Mouse (Mus musculus) kidney, adult 9 months (tissue): ENCODE measurements at regions not wholly inside any gene's neighbourhood (a gene's known extent, or its start where the extent isn't known, plus 50 kb on each side); places are given as distances from the start of the nearest gene placed in this dataset.

Source experiments
- DNase-seq: peaks from one replicate; pipeline ENCODE4 v3.0.0; 2022

DNA sequence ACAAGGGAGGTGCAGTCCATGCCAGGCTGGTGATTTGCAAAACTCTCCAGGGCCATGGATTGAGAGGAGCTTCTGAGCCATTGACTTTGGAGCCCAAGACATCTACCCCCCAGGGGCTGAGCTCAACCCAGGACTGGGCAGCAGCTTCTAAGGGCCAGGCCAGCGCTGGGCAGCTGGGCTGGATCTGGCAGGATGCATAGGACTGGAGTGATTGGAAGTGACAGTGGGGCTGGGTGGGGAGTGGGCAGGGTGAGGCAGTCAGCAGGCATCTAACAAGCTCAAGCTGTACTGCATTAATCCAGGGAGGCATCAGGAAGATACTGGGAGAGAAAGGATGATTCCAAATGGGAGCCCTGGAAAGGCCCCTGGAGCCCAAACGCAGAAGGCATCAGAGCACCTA is 152.2 kb upstream of the Smim23 start:
- no peak for DNase-seq

DNA sequence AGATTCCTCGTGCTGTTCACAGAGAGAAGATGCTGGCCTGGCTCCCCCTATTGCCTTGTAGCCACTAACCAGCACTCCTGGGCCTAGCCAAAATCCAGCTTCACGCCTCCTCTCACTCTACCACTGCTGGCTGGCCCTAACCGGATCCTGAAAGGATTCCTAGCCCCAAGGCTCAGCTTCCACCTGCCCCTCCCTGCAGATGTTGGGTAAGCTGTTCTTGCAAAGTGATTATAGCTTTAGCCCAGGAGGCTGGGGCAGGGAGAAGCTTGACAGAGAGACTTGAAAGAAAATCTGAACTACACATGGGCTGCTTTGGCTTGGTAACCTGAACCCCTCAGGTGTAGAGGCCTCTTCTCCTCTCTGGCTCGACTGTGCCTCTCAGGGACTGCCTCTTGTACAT is 149.0 kb upstream of the Smim23 start:
- peak; percentile 5 for DNase-seq

DNA sequence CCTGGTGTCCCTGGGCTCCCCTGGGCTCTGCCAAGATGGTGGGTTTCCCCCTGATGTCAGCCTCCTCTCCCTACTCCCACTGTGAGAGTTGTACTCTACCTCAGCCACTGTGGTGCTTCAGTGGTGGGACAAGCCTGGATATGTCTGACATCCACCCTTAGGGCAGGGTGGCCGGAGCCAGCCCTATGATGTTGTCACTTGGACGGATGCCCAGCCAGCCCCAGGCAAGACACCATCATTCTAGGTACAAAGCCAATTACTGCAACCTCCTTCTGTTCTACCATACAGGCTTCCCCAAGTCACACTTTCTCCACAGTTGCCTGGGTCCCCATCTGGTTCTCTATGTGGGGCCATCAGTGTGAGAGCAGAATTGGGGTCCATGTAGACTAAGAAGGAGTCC is 141.0 kb upstream of the Smim23 start:
- DNase-seq: no peak

DNA sequence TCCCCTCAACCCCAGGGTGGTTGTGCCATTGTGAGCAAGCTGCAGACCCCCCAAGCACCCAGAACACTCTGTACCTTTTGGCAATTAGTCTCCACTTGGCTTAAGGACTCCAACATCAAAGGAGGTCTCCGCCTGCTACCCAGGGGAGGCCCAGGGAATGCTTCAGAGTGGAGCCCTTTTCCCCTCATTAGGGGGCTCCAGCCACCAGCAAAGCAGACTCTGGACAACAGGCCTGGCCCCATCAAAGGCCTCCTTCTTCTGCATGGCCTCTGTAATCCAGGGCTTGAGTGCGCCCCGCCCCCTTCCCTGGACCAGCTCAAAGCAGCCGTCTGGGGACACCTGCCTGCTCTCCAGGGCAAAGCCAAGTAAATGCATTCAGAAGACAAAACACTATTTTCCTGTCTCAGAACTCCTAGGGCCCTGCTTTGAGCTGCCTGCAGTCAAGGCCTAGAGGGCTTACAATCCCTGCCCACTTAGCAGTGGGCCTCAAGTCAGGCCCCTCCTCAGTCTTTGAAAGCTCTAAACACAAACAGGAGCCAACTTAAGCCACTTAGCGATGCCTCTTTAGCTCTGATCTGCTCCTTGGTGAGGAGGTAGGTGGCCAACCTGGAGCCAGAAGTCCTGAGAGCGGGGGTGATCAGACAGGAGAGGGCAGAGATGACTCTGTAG is 139.4 kb upstream of the Smim23 start:
- no peak for DNase-seq

DNA sequence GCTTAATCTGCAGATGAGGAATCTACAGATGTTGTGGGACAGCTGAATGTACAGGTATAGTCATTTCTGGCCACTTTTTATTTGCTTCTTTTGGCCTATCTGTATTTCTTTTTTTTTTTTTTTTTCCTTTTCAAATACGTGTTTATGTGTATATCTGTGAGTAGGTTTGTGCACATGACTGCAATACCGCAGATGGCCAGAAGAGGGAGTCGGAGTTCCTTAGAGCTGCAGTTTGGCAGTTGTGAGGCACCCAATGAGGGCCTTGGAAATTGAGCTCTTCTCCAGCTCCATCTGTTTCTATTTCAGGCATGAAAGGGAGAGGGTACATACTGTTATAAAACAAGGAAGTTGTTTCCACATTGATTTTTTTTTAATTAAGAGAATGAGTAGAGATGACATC is 137.2 kb upstream of the Smim23 start:
- DNase-seq: no peak

DNA sequence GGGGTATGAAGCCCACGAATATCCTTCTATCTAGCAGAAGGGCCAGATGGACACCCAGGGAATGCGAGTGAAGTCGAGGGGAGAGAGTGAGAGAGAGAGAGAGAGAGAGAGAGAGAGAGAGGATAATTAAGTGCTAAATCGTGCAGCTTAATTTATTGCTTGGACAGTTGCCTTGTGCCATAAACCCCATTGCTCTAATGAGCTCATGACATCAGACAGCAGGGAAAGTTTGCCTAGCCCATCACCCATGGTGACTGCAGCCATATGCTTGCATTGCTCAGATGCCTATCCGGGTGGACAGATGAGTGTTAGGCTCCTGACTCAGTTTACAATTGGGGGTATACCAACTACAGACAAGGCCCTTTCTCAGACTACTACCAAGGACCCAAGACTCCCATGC is 134.6 kb upstream of the Smim23 start:
- no peak for DNase-seq

DNA sequence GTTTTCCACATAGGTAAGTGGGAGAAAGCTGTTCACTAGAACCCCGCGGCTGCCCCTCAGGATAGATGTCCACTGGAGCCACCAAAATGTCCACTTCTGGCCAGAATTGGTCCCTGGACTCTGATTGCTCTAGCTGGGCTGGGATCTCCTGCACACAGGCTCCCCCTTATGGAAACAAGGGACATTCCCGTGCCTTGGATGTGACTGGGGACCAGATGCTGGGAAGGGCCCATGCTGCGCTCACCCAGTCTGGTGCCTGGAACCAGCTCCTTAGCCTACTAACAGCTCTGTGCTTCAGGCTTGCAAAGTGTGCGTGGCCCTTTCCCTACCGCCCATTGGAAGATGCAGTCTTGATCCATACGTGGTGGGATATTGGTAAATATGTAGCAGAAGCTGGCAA is 132.6 kb upstream of the Smim23 start:
- peak; percentile 20 for DNase-seq

DNA sequence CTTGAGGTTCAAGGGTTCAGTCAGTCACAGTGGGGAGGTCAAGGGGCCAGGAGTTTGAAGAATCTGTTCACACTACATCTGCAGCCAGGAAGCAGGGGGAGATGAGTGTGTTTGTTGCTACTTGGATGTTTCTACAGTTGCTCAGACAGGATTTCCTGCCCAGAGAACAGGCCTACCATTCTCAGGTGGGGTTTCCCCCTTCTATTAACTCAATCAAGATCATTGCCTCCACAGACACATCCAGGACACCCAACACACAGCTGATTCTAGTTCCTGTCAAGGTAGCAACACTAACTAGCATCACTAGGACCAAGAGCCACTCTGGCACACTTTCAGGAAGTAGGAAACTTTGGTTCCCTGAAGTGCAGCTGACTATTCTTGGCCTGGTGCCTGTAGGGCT is 127.9 kb upstream of the Smim23 start:
- no peak for DNase-seq

DNA sequence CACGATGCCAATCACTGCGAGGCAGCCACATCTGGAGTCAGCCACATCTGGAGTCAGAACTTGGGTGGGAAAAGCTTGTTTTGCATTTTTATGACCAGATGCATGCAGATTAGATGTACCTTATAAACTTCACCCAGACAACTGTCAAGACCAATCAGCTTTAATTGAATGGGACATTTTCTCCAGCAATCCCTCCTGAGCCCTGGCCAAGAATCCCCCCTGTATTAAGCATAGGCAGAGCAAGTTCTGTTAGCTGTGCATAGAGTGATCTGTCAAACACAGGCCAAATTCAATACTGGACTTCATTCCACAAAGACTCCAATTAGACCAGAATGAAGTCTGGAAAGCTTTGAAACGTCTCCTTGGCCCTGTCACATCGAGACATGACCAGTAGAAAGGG is 123.7 kb upstream of the Smim23 start:
- no peak for DNase-seq

DNA sequence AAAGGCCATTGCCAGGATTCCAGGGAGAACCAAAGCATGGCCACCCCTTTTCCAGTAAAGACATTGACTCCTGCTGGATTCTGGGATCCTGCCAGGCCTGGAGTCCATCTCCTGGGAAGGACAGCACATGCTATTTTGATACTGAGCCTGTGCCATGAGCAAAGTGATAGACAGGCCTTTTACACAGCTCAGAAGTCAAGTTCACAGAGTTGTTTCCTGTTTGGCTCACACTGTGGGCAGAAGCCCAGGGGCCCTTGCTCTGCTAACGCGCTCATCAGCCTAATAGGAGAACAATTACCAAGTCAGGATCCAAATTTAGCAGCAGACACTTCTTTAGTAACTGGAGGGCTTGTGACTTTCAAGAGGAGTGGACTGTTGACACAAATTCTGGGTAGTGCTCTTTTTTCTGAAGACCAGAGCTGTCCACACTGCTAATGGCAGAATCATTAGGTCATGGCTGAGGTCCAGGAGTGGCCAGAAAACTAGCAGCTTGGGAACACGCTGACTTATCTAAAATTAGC is 122.1 kb upstream of the Smim23 start:
- peak; percentile 14 for DNase-seq

DNA sequence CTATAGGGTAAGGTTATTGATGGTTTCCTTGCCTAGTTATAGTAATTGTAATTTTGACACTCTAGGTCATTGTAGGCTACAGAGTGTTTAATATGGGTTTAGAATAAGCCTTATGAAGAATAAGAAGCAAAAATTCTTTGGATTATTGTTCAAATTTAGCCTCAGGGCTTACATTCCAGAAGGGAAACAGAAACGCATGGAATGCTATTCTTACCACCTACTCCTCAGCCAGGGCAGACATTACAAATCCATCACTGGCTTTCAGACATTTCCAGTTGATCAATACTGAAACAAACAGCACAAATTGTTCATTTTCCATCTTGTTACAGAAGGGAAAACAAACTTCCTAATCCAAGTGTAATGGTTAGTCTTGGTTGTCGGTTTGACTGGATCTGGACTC is 120.7 kb upstream of the Smim23 start:
- no peak for DNase-seq

DNA sequence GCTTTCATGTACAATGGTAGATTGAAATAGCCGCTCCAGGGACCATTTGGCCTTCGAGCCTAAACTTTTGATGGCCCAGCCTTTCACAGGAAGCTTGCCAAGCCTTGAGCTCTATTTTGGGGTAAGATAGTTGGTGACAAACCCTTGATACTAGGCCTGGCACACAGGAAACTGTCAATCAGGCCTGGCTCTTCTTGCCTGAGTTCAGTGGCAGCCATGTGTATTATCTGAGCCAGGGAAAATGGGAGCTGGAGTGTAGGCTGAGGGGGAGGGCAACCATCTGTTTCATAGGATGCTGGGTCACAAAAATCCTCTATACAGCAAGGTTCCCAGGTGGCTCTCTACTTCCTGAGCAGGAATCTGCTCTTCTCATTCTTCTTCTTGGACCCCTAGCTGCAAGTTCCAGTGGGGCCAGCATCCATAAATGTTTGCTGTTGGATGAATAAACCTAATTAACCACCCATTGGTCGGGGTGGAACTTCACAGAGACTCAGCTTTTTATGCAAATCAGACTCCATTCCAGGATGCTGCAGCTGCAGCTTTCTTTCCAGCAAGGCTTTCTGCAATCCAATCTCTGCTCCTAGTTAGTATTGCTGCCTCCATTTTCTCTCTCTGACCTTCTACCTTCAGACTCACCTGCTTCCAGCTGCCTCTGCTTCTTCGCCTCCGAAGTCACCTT is 117.1 kb upstream of the Smim23 start:
- no peak for DNase-seq

DNA sequence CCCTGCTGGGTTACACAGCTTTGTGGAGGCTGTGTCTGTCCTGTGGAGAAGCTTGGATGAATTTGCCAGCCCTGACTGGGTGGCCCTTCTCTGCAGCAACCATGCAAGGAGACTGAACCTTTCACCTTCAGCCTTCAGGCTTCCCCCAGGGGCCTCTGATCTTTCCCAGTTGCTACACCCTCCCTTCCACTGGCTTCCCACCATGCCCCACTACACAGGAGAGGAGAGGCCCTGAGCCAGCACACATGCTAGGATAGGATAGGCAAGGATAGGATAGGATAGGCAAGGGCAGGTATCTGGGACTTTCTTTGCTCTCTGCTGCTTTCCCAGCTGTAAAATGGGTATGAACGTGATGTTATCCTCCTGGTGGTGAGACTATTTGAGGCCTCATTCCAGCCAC is 114.7 kb upstream of the Smim23 start:
- no peak for DNase-seq

DNA sequence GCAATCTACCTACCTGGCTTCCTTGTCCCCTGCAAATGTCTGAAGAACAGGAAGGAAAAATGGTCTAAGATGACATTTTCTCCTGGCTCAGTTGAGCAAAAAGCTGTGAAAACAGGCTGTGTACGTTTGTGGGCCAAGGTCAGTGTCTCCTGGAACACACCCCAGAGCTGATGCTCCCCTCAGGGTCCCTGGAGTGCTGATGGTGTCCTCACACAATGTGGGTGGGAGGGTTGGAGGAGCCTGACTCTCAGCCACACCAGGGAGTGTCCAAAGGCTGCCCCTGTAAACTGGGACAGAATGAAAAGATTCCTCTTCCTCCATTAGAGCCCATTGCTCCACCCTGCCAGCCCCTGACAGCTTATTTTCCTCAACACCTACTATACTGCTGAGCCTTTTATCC is 112.8 kb upstream of the Smim23 start:
- DNase-seq: no peak

DNA sequence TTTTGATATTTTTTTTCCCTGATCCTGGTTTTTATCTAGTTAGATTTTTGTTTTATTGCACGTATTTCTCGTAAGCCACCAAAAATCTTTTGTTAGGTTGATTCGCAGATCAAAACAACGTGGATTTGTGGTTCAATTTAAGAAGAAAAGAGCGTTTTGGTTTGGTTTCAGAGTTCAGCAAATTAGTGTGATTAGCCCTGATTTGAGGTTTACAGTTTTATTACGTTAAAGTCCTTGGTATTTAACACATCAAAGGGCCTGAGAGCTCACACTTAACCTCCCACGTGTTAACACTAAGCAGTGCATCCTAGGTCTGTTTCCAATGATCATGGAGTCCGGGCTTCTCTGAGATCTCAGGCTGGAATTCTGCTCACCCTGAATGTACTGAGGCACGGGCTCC is 107.5 kb upstream of the Smim23 start:
- DNase-seq: no peak

DNA sequence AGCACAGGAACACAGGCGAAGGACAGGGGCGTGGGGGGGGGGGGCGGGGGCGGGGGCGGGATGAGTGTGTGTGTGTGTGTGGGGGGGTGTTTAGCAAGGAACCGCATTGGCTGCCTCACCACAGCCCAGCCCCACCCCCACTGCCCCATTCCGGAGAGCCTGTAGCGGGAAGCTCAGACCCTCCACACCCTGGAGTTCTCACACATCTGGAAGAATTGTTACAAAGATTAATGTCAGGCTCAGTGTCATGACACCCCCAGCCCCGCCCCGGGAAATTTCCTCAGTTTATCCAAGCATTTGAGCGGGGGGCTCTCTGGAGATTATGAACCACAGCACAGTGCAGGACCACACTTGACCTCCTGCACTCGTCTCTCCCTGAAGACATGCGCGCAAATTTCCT is 106.6 kb upstream of the Smim23 start:
- no peak for DNase-seq

DNA sequence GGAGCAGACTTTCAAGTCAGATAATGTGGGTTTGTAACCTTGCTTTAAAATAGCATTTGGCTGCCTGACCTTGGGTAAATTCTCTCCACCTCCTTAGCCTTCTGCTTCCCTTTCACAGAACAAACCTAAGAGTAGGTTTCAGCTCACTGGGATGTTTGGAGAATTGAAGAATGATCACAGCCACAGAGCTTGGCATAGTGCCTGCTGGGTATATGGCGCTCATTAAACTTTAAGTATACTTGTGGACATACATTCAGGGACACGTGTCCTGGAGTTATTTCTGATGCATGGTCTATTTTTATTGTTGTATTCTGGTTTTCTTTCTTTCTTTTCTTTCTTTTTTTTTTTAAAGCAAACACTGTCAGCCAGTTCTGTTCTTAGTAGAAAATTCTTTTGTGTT is 104.4 kb upstream of the Smim23 start:
- no peak for DNase-seq

DNA sequence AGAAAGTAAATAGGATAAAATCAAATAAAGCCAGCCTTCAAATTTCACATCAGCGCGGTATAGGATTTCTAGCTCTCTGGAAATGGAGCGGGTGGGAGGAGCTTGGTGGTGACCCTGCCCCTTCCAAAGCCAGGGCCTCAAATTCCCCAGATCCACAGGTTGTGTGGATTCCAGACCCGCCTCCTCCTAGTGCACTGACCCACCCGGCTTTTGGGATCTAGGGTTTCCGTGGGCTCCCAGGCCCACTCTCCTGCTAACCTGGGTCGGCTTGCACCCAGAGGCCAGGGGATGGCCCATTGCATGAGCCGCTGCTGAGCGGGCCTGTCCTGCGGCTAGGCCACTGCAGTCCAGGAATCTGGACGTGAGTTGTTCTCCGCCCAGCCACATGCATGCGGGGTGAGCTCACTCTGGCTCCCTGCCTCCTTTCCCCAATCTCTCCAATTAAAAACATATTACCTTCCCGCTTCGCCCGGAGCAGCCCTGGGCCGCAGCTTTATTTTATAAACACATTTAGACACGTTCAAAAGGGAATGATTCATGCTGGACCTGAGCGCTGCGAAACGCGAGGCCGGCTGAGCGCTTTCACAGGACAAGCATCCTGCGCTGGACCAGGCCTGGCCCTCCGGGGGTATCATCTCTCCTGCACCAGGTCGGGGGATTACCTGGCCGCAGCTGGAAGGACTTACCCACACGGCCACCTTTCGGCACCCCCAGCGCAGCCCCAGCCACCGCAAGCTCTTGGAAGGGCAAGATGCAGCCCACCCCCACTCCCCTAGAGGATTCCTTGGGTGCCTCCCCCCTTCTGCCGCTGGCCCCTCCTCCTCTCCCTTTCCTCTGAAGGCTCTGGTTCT is 101.2 kb upstream of the Smim23 start:
- DNase-seq: peak; percentile 8

DNA sequence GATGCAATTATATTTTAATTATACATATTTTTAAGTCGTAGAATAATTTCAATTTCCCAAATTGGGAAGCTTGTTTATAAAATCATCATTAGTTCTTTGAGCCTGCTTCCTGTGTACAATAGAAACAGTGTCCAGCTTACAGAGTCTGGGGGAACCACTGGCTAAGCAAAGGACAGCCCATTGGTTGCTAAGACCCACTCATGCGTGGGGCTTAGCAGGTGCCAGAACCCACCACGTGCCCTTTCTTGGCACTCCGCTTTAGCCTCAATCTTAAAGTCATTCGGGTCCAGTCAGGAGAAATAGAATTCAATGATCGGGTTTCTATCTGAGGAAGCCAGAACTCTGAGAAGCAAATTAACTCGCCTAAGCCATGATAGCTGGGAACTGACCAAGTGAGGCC is 100.5 kb upstream of the Smim23 start:
- DNase-seq: no peak

DNA sequence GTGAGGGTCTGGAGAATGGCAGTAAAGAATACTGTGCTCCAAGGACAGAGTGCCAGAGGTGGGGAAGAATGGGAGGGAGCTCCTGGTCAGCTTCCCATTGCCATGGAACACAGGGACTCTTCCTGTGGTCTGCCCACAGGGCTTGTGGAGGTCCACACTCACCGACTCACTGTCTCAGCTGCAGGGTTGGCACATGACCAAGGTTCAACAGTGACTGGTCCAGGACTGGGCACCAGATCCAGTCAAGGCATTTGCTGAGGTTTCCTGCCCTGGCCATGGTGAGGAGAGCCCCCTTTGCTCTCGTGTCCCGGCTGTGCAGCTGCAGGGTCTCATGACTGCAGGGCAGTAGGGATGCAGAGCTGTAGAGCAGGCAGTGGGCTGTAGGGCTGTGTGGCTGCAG is 88.7 kb upstream of the Smim23 start:
- DNase-seq: no peak

DNA sequence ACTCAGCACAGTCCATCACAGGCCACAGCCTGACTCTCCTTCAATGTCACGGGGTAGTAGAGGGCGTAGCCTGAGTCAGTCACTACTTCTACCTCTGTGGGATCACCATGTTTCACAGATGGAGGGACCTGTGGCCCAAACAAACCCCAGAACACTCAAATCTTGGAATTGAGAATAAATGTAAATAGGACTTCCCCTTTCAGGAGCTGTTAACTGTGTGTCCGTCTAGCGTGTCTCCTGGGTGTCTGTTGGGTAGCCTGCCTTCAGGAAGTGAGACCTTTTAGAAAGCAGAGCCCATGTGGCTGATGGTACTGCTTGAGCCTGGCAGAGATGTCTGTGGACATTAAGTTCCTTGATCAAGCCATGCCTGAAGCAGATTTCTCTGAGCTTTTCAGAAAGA is 87.4 kb upstream of the Smim23 start:
- DNase-seq: no peak

DNA sequence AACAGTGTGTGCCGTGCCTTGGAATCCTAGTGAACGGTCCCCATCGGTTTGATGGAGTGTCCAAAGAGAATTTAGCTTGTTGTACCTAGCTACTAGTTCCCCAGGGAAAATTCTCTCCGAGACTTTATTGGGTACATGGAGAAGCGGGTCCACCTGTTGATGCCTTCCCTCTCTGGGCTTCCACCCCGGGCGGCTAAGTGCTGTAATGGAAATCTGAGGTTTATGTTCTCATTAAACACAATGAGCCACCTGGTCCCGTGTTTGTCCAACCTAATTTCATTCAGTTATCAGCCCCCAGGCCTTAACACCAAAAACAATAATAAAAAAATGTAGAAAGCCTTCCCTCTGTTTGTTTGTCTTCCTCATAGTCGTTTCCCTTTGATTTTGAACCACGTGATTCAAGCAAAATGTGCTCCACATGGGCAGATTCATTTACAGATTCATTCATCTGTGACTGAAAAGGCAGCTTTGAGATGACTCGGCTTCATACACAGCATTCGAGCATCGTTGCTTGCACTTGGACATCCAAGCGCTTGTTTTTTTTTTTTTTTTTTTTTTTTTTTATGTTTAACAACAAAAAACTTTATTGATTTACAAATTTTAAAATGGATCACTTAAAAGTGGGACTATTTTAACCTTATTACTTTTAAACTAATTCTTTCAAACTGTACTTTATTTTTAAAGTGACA is 84.5 kb upstream of the Smim23 start:
- no peak for DNase-seq

DNA sequence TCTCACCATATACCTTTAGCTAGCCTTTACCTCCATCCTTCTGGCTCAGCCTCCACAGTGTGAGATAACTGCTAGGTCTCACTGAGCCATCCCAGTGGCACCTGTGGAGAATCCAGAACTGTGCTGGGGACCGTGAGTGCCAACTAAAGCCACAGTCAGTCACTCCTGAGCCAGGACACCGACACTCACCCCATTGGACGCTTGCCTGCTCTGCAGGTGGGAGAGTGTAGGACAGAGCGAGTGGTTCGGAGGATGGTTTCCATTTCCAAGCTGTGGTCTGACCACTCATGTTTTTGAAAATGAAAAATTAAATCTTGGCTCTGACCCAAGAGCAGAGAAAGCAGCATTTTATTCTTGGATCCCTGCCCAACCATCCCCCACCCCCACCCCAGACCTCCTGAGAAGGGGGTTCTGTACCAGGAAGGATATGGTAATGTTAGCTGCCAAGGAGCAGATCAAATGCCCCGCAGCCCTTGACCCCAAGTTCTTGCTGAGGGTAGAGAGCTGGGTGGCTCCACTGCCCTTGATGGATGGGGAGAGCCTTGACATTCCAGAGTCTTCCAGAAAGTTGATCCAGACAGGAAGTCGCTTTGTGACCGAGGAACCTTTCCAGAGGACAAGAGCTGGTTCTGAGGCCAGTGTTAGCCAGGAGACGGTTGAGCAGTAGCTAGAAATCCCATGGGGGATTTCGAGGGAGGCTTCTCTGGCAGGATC is 83.3 kb upstream of the Smim23 start:
- peak; percentile 22 for DNase-seq
